Mouse (Mus musculus) monocyte, adult 2 months (primary cell): ENCODE results near the gene Prpf8.
A peak's percentile ranks its signal among the peaks of the same experiment; 100 is the strongest.

Experiments used
- DNase-seq, 2 experiments: peaks; one replicate each; pipeline ENCODE4 v3.0.0; 2022; ENCODE audit warnings: low spot score in 2 of 2, low read depth in 1 of 2

The Prpf8 gene

GRCm38 (mm10) chr11:75494296-75495049, 7.9 kb downstream of the Prpf8 start:
- no peak for DNase-seq

- DNase-seq = no peak
Observed at GRCm38 (mm10) chr11:75498126-75498525, 11.5 kb downstream of the Prpf8 start.

GRCm38 (mm10) chr11:75508162-75508561, 21.5 kb downstream of the Prpf8 start:
- DNase-seq = no peak

- no peak for DNase-seq
Observed at GRCm38 (mm10) chr11:75508904-75509303, 22.3 kb downstream of the Prpf8 start.

- no peak for DNase-seq
Observed at GRCm38 (mm10) chr11:75509741-75510626, 23.4 kb downstream of the Prpf8 start, which contains the start of gene Rilp. Gene Rilp, plus strand, starts transcription at chr11:75510094.

- peak; percentile 83 to 89 for DNase-seq
Observed at GRCm38 (mm10) chr11:75510627-75510993, 24.0 kb downstream of the Prpf8 start.

GRCm38 (mm10) chr11:75511213-75511612, 24.6 kb downstream of the Prpf8 start:
- DNase-seq = no peak

GRCm38 (mm10) chr11:75512301-75513018, 25.8 kb downstream of the Prpf8 start:
- DNase-seq = no peak

- no peak for DNase-seq
Observed at GRCm38 (mm10) chr11:75513336-75513735, 26.7 kb downstream of the Prpf8 start, which contains the start of gene Scarf1. Gene Scarf1, plus strand, starts transcription at chr11:75513540.

- no peak for DNase-seq
Observed at GRCm38 (mm10) chr11:75515186-75515585, 28.6 kb downstream of the Prpf8 start.

GRCm38 (mm10) chr11:75519834-75520633, 33.4 kb downstream of the Prpf8 start:
- no peak for DNase-seq

- no peak for DNase-seq
Observed at GRCm38 (mm10) chr11:75521609-75522008, 35.0 kb downstream of the Prpf8 start.

GRCm38 (mm10) chr11:75522793-75523192, 36.2 kb downstream of the Prpf8 start:
- DNase-seq = no peak

- no peak for DNase-seq
Observed at GRCm38 (mm10) chr11:75525531-75526125, 39.0 kb downstream of the Prpf8 start.

GRCm38 (mm10) chr11:75526943-75527342, 40.3 kb downstream of the Prpf8 start:
- DNase-seq = no peak

GRCm38 (mm10) chr11:75529771-75530170, 43.2 kb downstream of the Prpf8 start:
- no peak for DNase-seq

GRCm38 (mm10) chr11:75530325-75530724, 43.7 kb downstream of the Prpf8 start:
- DNase-seq = peak; percentile 87 to 93

- peak in 1 of 2 experiments; percentile 21 for DNase-seq
Observed at GRCm38 (mm10) chr11:75530845-75531373, 44.3 kb downstream of the Prpf8 start.

GRCm38 (mm10) chr11:75531469-75532242, 45.0 kb downstream of the Prpf8 start, which contains the start of gene Slc43a2:
Gene Slc43a2, plus strand, starts transcription at chr11:75531694.
- DNase-seq = peak; percentile 66 to 79
